Mouse (Mus musculus): ENCODE measurements around the gene Slc25a44.
"Not testable (repeated sequence)": the region's sequence is repeated elsewhere in the genome, so short reads cannot be mapped to it uniquely, and the experiment has no call there.

Slc25a44 gene

DNA sequence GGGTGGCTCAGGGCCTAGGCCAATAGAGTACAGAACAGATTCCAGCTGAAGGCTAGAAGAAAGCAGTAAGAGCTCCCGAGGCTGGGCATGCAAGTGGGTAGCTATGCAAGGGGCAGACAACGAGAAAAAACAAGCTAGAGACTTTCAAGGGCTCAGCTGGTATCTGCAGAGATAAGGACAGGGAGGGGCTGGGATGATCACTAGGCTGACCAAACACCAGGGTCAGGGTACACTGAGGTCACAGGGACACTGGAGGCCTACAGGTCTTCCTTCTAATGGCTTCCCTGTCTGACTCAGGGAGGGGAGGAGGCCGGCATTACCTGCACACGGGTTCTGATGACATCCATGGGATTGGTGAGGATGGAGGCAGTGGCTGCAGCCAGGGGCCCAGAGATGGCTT, 9.3 kb downstream of the Slc25a44 start:
- DNase-seq (ENCODE audit: low read depth in 1 of 2, low spot score in 2 of 2), result no peak

- DNase-seq (ENCODE audit: low read depth in 1 of 2, low spot score in 2 of 2), result no peak
Measured at GRCm38 (mm10) chr3:88412636-88413035, 12.3 kb downstream of the Slc25a44 start.

DNA sequence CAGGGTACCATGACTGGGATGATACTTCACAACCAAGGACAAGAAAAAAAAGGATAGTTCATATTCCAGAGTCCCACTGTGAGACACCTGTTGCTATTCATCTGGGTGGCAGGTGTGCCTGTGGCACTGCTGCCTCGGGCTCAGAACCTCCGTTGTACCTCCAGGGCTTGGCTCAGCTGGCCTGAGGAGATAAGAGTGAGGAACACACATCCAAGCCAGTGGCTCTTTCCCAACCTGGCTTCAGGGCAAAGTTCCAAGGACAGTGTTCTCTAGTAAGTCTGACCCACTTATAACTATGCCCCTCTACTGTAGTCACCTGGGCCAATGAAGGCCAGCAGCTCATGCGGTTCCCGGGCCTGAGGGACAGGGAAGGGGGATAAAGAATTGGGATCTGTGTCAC, 13.3 kb downstream of the Slc25a44 start:
- DNase-seq (ENCODE audit: low read depth in 1 of 2, low spot score in 2 of 2), result no peak

DNA sequence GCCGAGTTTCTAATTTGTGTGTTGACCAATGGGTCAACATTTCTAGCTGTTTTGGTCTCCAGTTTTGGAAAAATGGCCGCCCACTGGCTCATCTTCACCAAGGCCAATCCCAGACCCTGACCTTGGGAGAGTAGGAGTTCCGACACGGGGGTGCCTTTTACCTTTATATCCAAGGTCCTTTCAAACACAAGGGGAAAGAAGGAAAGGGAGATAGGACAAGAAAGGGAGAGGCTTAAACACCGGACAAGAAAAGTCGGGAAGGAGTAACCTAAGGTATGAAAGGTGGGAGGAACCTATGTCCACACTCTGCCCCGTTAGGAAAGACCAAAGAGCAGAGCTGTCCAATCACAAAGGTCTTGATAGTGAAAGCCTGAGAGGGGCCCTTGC, 14.3 kb downstream of the Slc25a44 start:
- no peak for DNase-seq (ENCODE audit: low read depth in 1 of 2, low spot score in 2 of 2)

DNA sequence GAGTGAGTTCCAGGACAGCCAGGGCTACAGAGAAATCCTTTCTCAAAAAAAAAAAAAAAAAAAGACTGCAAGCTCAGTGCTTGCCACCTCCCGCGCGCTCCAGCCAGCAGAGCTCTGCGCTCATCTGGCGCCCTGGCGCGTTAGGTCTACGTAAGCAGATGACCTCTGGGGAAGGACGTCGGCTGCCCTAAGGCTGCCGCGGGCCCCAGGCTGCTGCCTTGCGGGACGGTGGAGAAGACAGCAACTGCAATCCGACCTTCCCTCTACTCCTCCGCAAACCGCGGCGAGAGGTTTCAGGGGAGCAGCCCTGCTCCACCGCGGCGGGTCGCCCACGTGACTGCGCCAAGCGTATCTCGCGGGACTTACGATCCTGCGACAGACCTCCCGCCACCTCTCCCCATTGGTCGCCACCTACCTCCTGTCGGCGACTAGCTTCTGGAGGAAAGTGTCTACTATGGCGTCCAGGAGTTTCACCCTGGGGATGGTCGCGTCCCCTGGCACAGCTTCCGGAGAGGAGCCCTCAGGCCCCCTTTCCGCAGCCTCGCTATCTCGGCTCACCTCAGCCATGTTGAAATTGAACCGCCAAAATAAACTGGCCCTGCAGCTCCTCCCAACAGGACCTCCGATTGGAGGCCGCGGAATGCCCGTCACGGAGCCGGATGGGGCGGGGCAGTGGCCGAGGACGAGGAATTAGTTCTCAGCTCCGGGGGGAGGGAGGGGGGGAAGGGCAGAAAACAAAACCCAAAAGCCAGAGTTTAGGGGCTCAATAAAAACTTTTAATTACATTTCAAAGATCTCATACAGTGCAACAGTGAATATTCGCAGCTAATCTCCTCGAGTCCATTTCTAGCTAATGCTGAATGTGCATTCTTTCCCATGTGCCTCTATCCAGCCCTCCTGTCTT, 14.9 kb downstream of the Slc25a44 start, which contains the start of gene Pmf1:
Gene Pmf1, minus strand, starts transcription at position 591 of the 904 bp plus-strand sequence.
- peak; percentile 82 to 90 for DNase-seq (ENCODE audit: low read depth in 1 of 2, low spot score in 2 of 2)

DNA sequence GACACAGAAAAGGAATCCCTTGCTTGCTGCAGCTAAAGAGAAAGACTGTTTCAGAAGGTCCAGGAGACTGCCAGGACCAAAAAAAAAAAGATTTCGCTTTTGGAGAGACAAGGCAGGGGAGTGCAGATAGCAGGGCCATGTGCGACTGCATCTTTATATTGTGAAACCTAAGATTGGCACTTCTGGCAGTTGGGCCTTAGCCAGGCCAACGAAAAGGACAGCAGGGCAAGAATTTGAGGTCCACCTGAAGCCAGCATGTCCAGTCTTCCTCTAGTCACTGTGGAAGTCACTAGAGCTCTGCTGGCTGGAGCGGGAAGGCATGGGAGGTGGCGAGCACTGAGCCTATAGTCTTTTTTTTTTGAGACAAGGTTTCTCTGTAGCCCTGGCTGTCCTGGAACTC, 16.0 kb downstream of the Slc25a44 start:
- DNase-seq (ENCODE audit: low read depth in 1 of 2, low spot score in 2 of 2), result no peak

- no peak for DNase-seq (ENCODE audit: low read depth in 1 of 2, low spot score in 2 of 2)
Measured at GRCm38 (mm10) chr3:88407529-88407928, 17.4 kb downstream of the Slc25a44 start.

DNA sequence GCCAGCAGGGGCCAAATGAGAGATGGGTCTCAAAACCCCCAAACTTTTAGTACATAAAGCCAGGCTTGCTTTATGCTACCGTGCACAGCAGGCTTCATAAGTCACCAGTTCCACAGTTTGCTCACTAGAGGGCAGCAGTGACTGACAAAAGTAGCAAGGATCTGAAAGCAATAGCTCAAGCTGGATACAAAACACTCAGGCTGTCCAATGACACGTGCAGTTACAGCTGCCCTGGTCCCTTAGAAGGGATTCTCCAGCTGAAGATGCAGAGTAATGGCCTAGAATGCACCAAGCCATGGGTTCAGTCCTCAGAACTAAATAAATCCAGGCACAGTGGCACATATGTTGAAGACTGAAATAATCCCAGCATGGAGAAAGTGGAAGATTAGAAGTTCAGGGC, 17.8 kb downstream of the Slc25a44 start:
- DNase-seq (ENCODE audit: low read depth in 1 of 2, low spot score in 2 of 2), result peak; percentile 19 to 49

DNA sequence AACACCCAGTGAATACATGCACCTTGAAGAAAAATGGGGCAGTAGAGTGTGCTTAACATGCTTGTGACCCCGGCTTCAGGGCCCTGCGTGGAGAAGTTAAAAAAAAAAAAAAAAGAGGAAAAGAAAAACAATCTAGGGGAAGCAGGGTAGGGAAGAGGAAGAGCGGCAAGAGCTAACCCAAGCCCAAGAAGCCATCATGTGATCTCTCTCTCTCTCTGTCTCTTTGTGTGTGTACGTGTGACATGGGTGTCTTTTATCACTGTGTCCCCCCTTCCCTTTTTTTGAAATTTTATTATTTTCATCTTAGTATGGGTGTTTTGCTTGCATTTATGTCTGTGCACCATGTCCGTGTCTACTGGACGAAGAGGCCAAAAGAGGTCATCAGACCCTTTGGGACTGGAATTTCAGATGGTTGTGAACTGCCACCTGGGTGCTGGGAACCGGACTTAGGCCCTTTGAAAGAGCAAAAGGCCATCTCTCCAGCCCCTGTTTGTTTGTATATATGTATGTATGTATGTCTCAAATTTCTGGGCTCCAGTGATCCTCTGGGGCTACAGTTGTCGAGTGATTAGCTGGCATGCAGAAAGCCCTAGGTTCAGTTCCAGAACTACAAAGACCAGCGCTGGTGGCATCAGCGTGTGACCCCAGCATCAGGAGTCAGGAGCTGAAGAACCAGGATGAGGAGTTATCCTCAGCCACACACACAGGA, 21.3 kb downstream of the Slc25a44 start:
- DNase-seq (ENCODE audit: low read depth in 1 of 2, low spot score in 2 of 2), result no peak

GRCm38 (mm10) chr3:88398666-88399065, 26.3 kb downstream of the Slc25a44 start:
- DNase-seq (ENCODE audit: low read depth in 1 of 2, low spot score in 2 of 2), result no peak

GRCm38 (mm10) chr3:88395742-88396141, 29.2 kb downstream of the Slc25a44 start:
- DNase-seq (ENCODE audit: low read depth in 1 of 2, low spot score in 2 of 2), result no peak

- no peak for DNase-seq (ENCODE audit: low read depth in 1 of 2, low spot score in 2 of 2)
Measured at GRCm38 (mm10) chr3:88395288-88395687, 29.7 kb downstream of the Slc25a44 start.

- no peak for DNase-seq (ENCODE audit: low read depth in 1 of 2, low spot score in 2 of 2)
Measured at GRCm38 (mm10) chr3:88393776-88394375, 31.1 kb downstream of the Slc25a44 start.

GRCm38 (mm10) chr3:88384364-88384763, 40.6 kb downstream of the Slc25a44 start, which contains the start of gene Bglap:
Gene Bglap, minus strand, starts transcription at chr3:88384464.
- DNase-seq (ENCODE audit: low read depth in 1 of 2, low spot score in 2 of 2), result no peak

DNA sequence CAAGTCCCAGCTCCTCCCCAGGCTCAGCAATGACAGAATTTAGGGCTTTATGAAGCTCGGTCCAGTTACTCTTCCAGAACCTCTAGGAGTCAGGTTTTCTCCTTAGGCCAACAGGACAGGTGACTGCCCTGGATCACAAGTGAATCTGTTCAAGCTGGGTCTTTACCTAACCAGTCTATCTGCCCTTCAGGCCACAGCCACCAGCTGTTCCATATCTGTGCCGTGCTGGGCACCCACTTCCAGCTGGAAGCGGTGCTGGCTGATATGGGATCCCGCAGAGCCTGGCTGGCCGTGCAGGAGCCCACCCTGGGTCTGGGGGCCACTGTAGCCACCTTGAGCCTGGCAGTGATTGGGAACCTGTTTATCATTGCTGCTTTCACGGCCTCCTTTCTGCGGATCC, 42.6 kb downstream of the Slc25a44 start:
- not testable (repeated sequence) for DNase-seq (ENCODE audit: low read depth in 1 of 2, low spot score in 2 of 2)

DNA sequence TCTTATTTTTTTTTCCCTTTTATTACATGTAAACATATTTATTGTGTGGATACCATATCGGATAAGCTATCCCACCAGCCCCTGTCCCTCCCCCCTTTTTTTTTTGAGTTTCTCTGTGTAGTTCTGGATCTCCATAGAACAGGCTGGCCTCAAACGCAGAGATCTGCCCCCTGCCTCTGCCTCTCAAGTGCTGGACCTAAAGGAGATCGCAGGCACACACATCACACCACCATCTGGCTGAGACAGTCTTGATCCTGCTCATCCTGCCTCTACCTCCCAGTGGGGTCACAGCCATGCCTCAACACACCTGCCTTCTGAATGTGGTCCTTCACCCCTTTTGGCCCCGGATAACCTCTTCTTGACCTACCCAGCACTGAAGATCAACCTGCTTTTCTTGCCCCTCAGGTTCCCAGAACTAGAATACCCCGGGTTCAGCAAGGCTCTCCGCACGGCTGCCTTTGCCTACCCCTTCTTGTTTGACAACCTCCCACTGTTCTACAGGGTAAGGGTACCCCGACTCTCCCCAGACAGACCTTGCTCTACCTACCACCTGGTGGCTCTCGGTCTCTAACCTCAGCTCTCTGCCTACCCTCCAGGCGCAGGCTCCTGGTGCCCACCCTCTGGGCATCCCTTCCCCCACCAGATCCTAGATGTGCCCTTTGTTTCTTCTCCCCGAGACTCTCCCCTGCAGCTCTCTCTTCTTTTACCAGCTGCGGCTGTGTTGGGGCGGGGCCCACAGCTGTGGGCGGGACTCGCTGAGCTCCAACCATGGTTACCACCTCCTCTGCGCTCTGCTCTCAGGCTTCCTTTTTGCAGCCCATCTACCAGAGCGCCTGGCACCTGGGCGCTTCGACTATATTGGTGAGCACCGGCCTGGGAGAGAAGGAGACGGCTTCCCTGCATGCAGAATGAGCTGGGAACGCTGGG, 43.3 kb downstream of the Slc25a44 start:
- not testable (repeated sequence) for DNase-seq (ENCODE audit: low read depth in 1 of 2, low spot score in 2 of 2)

- DNase-seq (ENCODE audit: low read depth in 1 of 2, low spot score in 2 of 2), result not testable (repeated sequence)
Measured at GRCm38 (mm10) chr3:88378599-88378998, 46.3 kb downstream of the Slc25a44 start, which contains the start of gene Bglap2. Gene Bglap2, minus strand, starts transcription at chr3:88378699.

DNA sequence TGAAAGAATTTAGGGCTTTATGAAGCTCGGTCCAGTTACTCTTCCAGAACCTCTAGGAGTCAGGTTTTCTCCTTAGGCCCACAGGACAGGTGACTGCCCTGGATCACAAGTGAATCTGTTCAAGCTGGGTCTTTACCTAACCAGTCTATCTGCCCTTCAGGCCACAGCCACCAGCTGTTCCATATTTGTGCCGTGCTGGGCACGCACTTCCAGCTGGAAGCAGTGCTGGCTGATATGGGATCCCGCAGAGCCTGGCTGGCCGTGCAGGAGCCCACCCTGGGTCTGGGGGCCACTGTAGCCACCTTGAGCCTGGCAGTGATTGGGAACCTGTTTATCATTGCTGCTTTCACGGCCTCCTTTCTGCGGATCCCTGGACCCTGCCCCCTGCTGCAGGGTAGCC, 48.3 kb downstream of the Slc25a44 start:
- not testable (repeated sequence) for DNase-seq (ENCODE audit: low read depth in 1 of 2, low spot score in 2 of 2)

DNA sequence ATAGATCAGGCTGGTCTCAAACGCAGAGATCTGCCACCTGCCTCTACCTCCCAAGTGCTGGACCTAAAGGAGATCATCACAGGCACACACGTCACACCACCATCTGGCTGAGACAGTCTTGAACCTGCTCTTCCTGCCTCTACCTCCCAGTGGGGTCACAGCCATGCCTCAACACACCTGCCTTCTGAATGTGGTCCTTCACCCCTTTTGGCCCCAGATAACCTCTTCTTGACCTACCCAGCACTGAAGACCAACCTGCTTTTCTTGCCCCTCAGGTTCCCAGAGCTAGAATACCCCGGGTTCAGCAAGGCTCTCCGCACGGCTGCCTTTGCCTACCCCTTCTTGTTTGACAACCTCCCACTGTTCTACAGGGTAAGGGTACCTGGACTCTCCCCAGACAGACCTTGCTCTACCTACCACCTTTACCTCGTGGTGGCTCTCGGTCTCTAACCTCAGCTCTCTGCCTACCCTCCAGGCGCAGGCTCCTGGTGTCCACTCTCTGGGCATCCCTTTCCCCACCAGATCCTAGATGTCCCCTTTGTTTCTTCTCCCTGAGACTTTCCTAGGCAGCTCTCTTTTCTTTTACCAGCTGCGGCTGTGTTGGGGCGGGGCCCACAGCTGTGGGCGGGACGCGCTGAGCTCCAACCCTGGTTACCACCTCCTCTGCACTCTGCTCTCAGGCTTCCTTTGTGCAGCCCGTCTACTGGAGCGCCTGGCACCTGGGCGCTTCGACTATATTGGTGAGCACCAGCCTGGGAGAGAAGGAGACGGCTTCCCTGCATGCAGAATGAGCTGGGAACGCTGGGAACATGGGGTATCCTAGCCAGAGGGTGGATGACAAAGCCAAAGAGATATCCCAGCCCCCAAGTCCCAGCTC, 49.0 kb downstream of the Slc25a44 start:
- not testable (repeated sequence) for DNase-seq (ENCODE audit: low read depth in 1 of 2, low spot score in 2 of 2)

DNA sequence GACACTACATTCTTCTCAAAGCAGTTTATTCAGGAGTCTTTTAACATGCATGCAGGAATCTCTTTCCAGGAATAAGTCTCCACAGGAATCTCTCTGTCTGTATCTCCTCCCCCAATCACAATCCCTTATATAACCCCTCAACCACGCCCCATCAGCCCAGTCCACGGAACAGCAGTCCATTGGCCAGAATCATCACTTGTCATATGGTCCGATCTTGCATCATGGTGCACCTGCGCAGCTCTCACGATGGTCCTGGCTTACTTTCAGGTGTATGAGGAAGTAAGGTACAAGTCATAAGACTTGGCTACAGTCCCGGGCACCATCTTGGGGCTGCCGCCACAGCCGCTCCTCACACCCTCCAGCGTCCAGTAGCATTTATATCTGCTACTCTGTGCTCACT, 52.3 kb downstream of the Slc25a44 start, which contains the start of gene Bglap3:
Gene Bglap3, minus strand, starts transcription at position 101 of the 400 bp plus-strand sequence.
- not testable (repeated sequence) for DNase-seq (ENCODE audit: low read depth in 1 of 2, low spot score in 2 of 2)
